Mouse (Mus musculus) intestine, embryonic 14.5 days (tissue): ENCODE data around the gene 9130213A22Rik. TPM values are rescaled to one million over a fixed set of nuclear protein-coding genes. Genes with fewer than 3 reads are reported as not detected.

Experiments
- ATAC-seq: fragments of 200-750 bp; cut with Nextera tagmentation; replicated peaks from 2 replicates; pipeline ENCODE4 v1.8.0; 2017; ENCODE audit warnings: low read depth, moderate number of reproducible peaks, moderate TSS enrichment, moderate library complexity; ENCODE audit not compliant: low FRiP score, low TSS enrichment
- DNase-seq: peaks from one replicate; pipeline ENCODE4 v3.0.0-alpha.2; 2018; ENCODE audit warnings: low spot score
- H3K27ac ChIP-seq: fragments of 300-500 bp; sonication (generic); 2 replicates; pipeline ENCODE4 v1.5.1; 2014; ENCODE audit warnings: low read depth, mild to moderate bottlenecking, control low read depth
- H3K27me3 ChIP-seq: fragments of 300-500 bp; sonication (generic); replicated peaks from 2 replicates; pipeline ENCODE4 v1.6.1; 2014; ENCODE audit warnings: low read length, control low read depth; ENCODE audit not compliant: control insufficient read depth, insufficient read depth
- H3K36me3 ChIP-seq: fragments of 300-500 bp; sonication (generic); 2 replicates; pipeline ENCODE4 v1.6.1; 2014; ENCODE audit warnings: low read length, control low read depth; ENCODE audit not compliant: control insufficient read depth, insufficient read depth
- H3K4me1 ChIP-seq: fragments of 300-500 bp; sonication (generic); replicated peaks from 2 replicates; pipeline ENCODE4 v1.6.1; 2014; ENCODE audit warnings: low read length, control low read depth, mixed read lengths; ENCODE audit not compliant: control insufficient read depth, insufficient read depth
- H3K4me2 ChIP-seq: fragments of 300-500 bp; sonication (generic); 2 replicates; pipeline ENCODE4 v1.6.1; 2014; ENCODE audit warnings: low read length
- H3K4me3 ChIP-seq: fragments of 300-500 bp; sonication (generic); 2 replicates; pipeline ENCODE4 v1.5.1; 2014; ENCODE audit warnings: low read depth, low read length, control low read depth, mixed read lengths
- H3K9ac ChIP-seq: fragments of 300-500 bp; sonication (generic); 2 replicates; pipeline ENCODE4 v1.6.1; 2014; ENCODE audit warnings: mild to moderate bottlenecking, low read length
- H3K9me3 ChIP-seq: fragments of 300-500 bp; sonication (generic); 2 replicates; pipeline ENCODE4 v1.6.1; 2016; ENCODE audit warnings: low read length, control low read depth; ENCODE audit not compliant: control insufficient read depth
- WGBS: fragments of 180-500 bp; shearing (Covaris S2); extraction: QIAGEN DNeasy Blood & Tissue Kit; methylation state at CpG from one replicate; pipeline ENCODE4 v1.1.7; 2014; 5-methylcytosine and 5-hydroxymethylcytosine counted together
- polyA plus RNA-seq: library from polyadenylated mRNA; unstranded; fragments of >200 nt; fragmentation: Nextera tagmentation; extraction: Ambion mirVana; gene quantifications from 2 replicates; pipeline ENCODE4 v1.2.1, GENCODE M21; 2014

9130213A22Rik gene
- polyA plus RNA-seq, 1 experiment from 2014 or later = 0.30 TPM

- Histone ChIP-seq H3K9ac (no peak overlapping the region), H3K36me3 (peaks cover 78% of the 10 kb centered on the region), H3K27ac (no peak overlapping the region), H3K4me1 (no peaks in the 10 kb centered on the region; the same call in 1 of the 2 replicates), H3K4me2 (no peak overlapping the region), H3K27me3 (no peaks in the 10 kb centered on the region), H3K9me3 (no peaks in the 10 kb centered on the region), H3K4me3 (no peak overlapping the region)
- DNase-seq (no peak), ATAC-seq (no peak)
- WGBS = 87% methylated on average over 11 of the region's 11 CpGs
Observed at GRCm38 (mm10) chr11:69106299-69106698, 16.1 kb downstream of the 9130213A22Rik start.

- WGBS = 82% methylated on average over 2 of the region's 2 CpGs
- Histone ChIP-seq H3K4me2 (no peak overlapping the region), H3K4me1 (no peaks in the 10 kb centered on the region), H3K27ac (no peak overlapping the region), H3K4me3 (no peak overlapping the region), H3K27me3 (no peaks in the 10 kb centered on the region), H3K9ac (no peak overlapping the region), H3K9me3 (no peaks in the 10 kb centered on the region), H3K36me3 (peaks cover 83% of the 10 kb centered on the region)
- DNase-seq = no peak
- ATAC-seq = no peak
Observed at GRCm38 (mm10) chr11:69105796-69106195, 16.6 kb downstream of the 9130213A22Rik start.

GRCm38 (mm10) chr11:69105227-69105626, 17.2 kb downstream of the 9130213A22Rik start:
- Histone ChIP-seq H3K27ac (no peak overlapping the region), H3K4me1 (peaks cover 4% of the 10 kb centered on the region; the same call in 1 of the 2 replicates), H3K9ac (no peak overlapping the region), H3K27me3 (no peaks in the 10 kb centered on the region), H3K9me3 (no peaks in the 10 kb centered on the region), H3K4me2 (no peak overlapping the region), H3K36me3 (peaks cover 86% of the 10 kb centered on the region), H3K4me3 (no peak overlapping the region)
- 88% methylated on average over 6 of the region's 6 CpGs for WGBS
- DNase-seq (no peak), ATAC-seq (no peak)

GRCm38 (mm10) chr11:69104487-69104886, 17.9 kb downstream of the 9130213A22Rik start:
- no peak for ATAC-seq
- WGBS = 89% methylated on average over 14 of the region's 14 CpGs
- H3K27ac ChIP-seq = no peak overlapping the region

GRCm38 (mm10) chr11:69103531-69104435, 18.6 kb downstream of the 9130213A22Rik start:
- WGBS = 94% methylated on average over 15 of the region's 15 CpGs
- no peak for ATAC-seq

More at GRCm38 (mm10) chr11:69104487-69104886, 17.9 kb downstream of the 9130213A22Rik start:
- peaks cover 10% of the 10 kb centered on the region for H3K4me1 ChIP-seq
- H3K9me3 ChIP-seq = no peaks in the 10 kb centered on the region
- H3K4me3 ChIP-seq = no peak overlapping the region
- no peaks in the 10 kb centered on the region for H3K27me3 ChIP-seq
- H3K36me3 ChIP-seq = peaks cover 86% of the 10 kb centered on the region
- H3K4me2 ChIP-seq = no peak overlapping the region
- no peak for DNase-seq
- H3K9ac ChIP-seq = no peak overlapping the region

GRCm38 (mm10) chr11:69103121-69103520, 19.3 kb downstream of the 9130213A22Rik start:
- H3K4me1 ChIP-seq = peaks cover 20% of the 10 kb centered on the region
- no peak overlapping the region for H3K27ac ChIP-seq
- H3K27me3 ChIP-seq = no peaks in the 10 kb centered on the region
- 93% methylated on average over 14 of the region's 14 CpGs for WGBS
- no peak for DNase-seq
- H3K9ac ChIP-seq = no peak overlapping the region
- peaks cover 73% of the 10 kb centered on the region for H3K36me3 ChIP-seq
- H3K4me2 ChIP-seq = no peak overlapping the region
- ATAC-seq = no peak
- H3K9me3 ChIP-seq = no peaks in the 10 kb centered on the region
- H3K4me3 ChIP-seq = no peak overlapping the region

More at GRCm38 (mm10) chr11:69103531-69104435, 18.6 kb downstream of the 9130213A22Rik start:
- Histone ChIP-seq H3K9me3 (no peaks in the 10 kb centered on the region), H3K27me3 (no peaks in the 10 kb centered on the region), H3K9ac (no peak overlapping the region), H3K4me1 (peaks cover 15% of the 10 kb centered on the region), H3K36me3 (peaks cover 80% of the 10 kb centered on the region), H3K4me3 (no peak overlapping the region), H3K27ac (no peak overlapping the region), H3K4me2 (no peak overlapping the region)
- DNase-seq = no peak

GRCm38 (mm10) chr11:69102403-69102725, 20.0 kb downstream of the 9130213A22Rik start:
- Histone ChIP-seq H3K4me1 (peaks cover 28% of the 10 kb centered on the region), H3K4me3 (no peak overlapping the region), H3K9me3 (no peaks in the 10 kb centered on the region), H3K27me3 (no peaks in the 10 kb centered on the region), H3K9ac (no peak overlapping the region), H3K27ac (no peak overlapping the region), H3K36me3 (peaks cover 66% of the 10 kb centered on the region), H3K4me2 (no peak overlapping the region)
- DNase-seq = no peak
- no peak for ATAC-seq
- WGBS = 96% methylated on average over 7 of the region's 7 CpGs

GRCm38 (mm10) chr11:69101604-69102402, 20.6 kb downstream of the 9130213A22Rik start:
- no peak for ATAC-seq
- WGBS = 90% methylated on average over 21 of the region's 21 CpGs

More at GRCm38 (mm10) chr11:69101604-69102402, 20.6 kb downstream of the 9130213A22Rik start:
- H3K27ac ChIP-seq = no peak overlapping the region
- H3K9me3 ChIP-seq = no peaks in the 10 kb centered on the region
- no peak overlapping the region for H3K4me2 ChIP-seq
- DNase-seq = no peak
- H3K27me3 ChIP-seq = no peaks in the 10 kb centered on the region
- no peak overlapping the region for H3K9ac ChIP-seq
- no peak overlapping the region for H3K4me3 ChIP-seq
- H3K4me1 ChIP-seq = peaks cover 31% of the 10 kb centered on the region
- H3K36me3 ChIP-seq = peaks cover 60% of the 10 kb centered on the region
